Mouse (Mus musculus): ENCODE results near the gene Slc35a3. TPM values are rescaled to one million over a fixed set of nuclear protein-coding genes. Genes with fewer than 3 reads are reported as not detected.

Slc35a3 gene
- total and polyA plus RNA-seq, 3 experiments: 19.2 to 20.3 TPM; not detected in 1

GRCm38 (mm10) chr3:116737326-116737731 lies 24.7 kb upstream of the Slc35a3 start:
- Histone ChIP-seq H3K4me3 (ENCODE audit: control insufficient read depth in 1 of 2, insufficient read depth in 1 of 2, low read depth in 2 of 2, low read length in 2 of 2) (no peak overlapping the region), H3K9me3 (replicated peaks; ENCODE audit: insufficient read depth, low read length) (no peaks in the 10 kb centered on the region), H3K9ac (ENCODE audit: control insufficient read depth, low read depth, low read length, poor library complexity, severe bottlenecking) (no peak overlapping the region), H3K36me3 (ENCODE audit: control insufficient read depth in 1 of 2, insufficient read depth in 2 of 2, low read length in 2 of 2) (peaks cover 0 to 5% of the 10 kb centered on the region in 2 experiments; a peak in 2 of 4 replicates), H3K27ac (ENCODE audit: control insufficient read depth, low read depth, low read length) (no peak overlapping the region), H3K27me3 (ENCODE audit: control insufficient read depth in 1 of 2, insufficient read depth in 2 of 2, low read length in 2 of 2) (no peaks in the 10 kb centered on the region), H3K4me1 (ENCODE audit: control insufficient read depth in 1 of 2, insufficient read depth in 2 of 2, low read length in 2 of 2) (peaks cover 0 to 5% of the 10 kb centered on the region in 2 experiments; a peak in 2 of 4 replicates), H3K79me2 (ENCODE audit: control insufficient read depth, insufficient read depth, low read length, poor library complexity) (no peaks in the 10 kb centered on the region)
- 0 out of 2 replicates have a peak, but pooled peaks have one; percentile 13 for TF ChIP-seq SMC3 (IDR thresholded peaks at IDR 0.05; ENCODE audit: low read depth, low read length)
- TF ChIP-seq NRF1 (IDR thresholded peaks at IDR 0.05; ENCODE audit: insufficient read depth, low read depth, low read length, poor library complexity, severe bottlenecking): no peak
- no peak for TF ChIP-seq ETS1 (IDR thresholded peaks at IDR 0.05; ENCODE audit: low read depth, low read length)
- no peak for TF ChIP-seq ZKSCAN1 (IDR thresholded peaks at IDR 0.05; ENCODE audit: low read depth, low read length)
- TF ChIP-seq MAX (IDR thresholded peaks at IDR 0.05; ENCODE audit: low read length): no peak
- no peak for TF ChIP-seq UBTF (IDR thresholded peaks at IDR 0.05; ENCODE audit: borderline replicate concordance, insufficient read depth, low read depth, low read length)
- TF ChIP-seq CTCF (IDR thresholded peaks at IDR 0.05 in 2 of 3, conservative IDR thresholded peaks at IDR 0.05 in 1 of 3; ENCODE audit: control insufficient read depth in 1 of 3, insufficient read depth in 1 of 3, low read depth in 2 of 3, low read length in 3 of 3, poor library complexity in 1 of 3, severe bottlenecking in 1 of 3): peak in 1 of 3 experiments; percentile 17; a peak in 1 of 6 replicates
- TF ChIP-seq ZNF384 (IDR thresholded peaks at IDR 0.05; ENCODE audit: low read depth, low read length): no peak
- peak; percentile 12 for TF ChIP-seq RAD21 (IDR thresholded peaks at IDR 0.05; ENCODE audit: low read depth, low read length)
- no peak for TF ChIP-seq CHD1 (IDR thresholded peaks at IDR 0.05; ENCODE audit: low read depth, low read length)
- TF ChIP-seq ZMIZ1 (IDR thresholded peaks at IDR 0.05; ENCODE audit: low read depth, low read length): no peak
- TF ChIP-seq GATA1 (IDR thresholded peaks at IDR 0.05; ENCODE audit: low read depth, low read length): no peak
- no peak for DNase-seq (ENCODE audit: low read depth, low spot score)

GRCm38 (mm10) chr3:116729483-116730174 lies 17.0 kb upstream of the Slc35a3 start:
- no peak overlapping the region for H3K27ac ChIP-seq (ENCODE audit: control insufficient read depth, low read depth, low read length)
- DNase-seq (ENCODE audit: low read depth, low spot score): no peak
- H3K36me3 ChIP-seq (ENCODE audit: control insufficient read depth in 1 of 2, insufficient read depth in 2 of 2, low read length in 2 of 2): peaks cover 0 to 7% of the 10 kb centered on the region in 2 experiments; a peak in 2 of 4 replicates
- TF ChIP-seq EP300 (IDR thresholded peaks at IDR 0.05; ENCODE audit: low read depth in 1 of 2, low read length in 2 of 2): no peak
- TF ChIP-seq GABPA (IDR thresholded peaks at IDR 0.05; ENCODE audit: low read depth, low read length): no peak
- TF ChIP-seq CHD1 (IDR thresholded peaks at IDR 0.05; ENCODE audit: low read depth, low read length): no peak
- no peak for TF ChIP-seq NRF1 (IDR thresholded peaks at IDR 0.05; ENCODE audit: insufficient read depth, low read depth, low read length, poor library complexity, severe bottlenecking)
- TF ChIP-seq MYC (IDR thresholded peaks at IDR 0.05; ENCODE audit: low read depth, low read length): no peak
- TF ChIP-seq MXI1 (IDR thresholded peaks at IDR 0.05; ENCODE audit: low read depth, low read length): no peak
- TF ChIP-seq BHLHE40 (IDR thresholded peaks at IDR 0.05; ENCODE audit: borderline replicate concordance, low read depth, low read length): no peak
- TF ChIP-seq MYB (IDR thresholded peaks at IDR 0.05; ENCODE audit: low read depth, low read length): no peak
- no peak for TF ChIP-seq HCFC1 (IDR thresholded peaks at IDR 0.05; ENCODE audit: low read depth, low read length)
- no peak for TF ChIP-seq ELF1 (IDR thresholded peaks at IDR 0.05; ENCODE audit: low read depth, low read length)
- no peak for TF ChIP-seq MAFK (IDR thresholded peaks at IDR 0.05; ENCODE audit: borderline replicate concordance, low read depth, low read length)
- TF ChIP-seq ZMIZ1 (IDR thresholded peaks at IDR 0.05; ENCODE audit: low read depth, low read length): no peak
- TF ChIP-seq POLR2AphosphoS5 (IDR thresholded peaks at IDR 0.05; ENCODE audit: borderline replicate concordance, low read depth, low read length): no peak
- no peak for TF ChIP-seq RAD21 (IDR thresholded peaks at IDR 0.05; ENCODE audit: low read depth, low read length)
- no peak for TF ChIP-seq MAZ (IDR thresholded peaks at IDR 0.05; ENCODE audit: low read depth, low read length)
- H3K4me3 ChIP-seq (ENCODE audit: control insufficient read depth in 1 of 2, insufficient read depth in 1 of 2, low read depth in 2 of 2, low read length in 2 of 2): no peak overlapping the region
- H3K9me3 ChIP-seq (replicated peaks; ENCODE audit: insufficient read depth, low read length): no peaks in the 10 kb centered on the region
- no peaks in the 10 kb centered on the region for H3K27me3 ChIP-seq (ENCODE audit: control insufficient read depth in 1 of 2, insufficient read depth in 2 of 2, low read length in 2 of 2)
- H3K9ac ChIP-seq (ENCODE audit: control insufficient read depth, low read depth, low read length, poor library complexity, severe bottlenecking): no peak overlapping the region
- peaks cover 0 to 17% of the 10 kb centered on the region in 2 experiments; a peak in 3 of 4 replicates for H3K4me1 ChIP-seq (ENCODE audit: control insufficient read depth in 1 of 2, insufficient read depth in 2 of 2, low read length in 2 of 2)
- H3K79me2 ChIP-seq (ENCODE audit: control insufficient read depth, insufficient read depth, low read length, poor library complexity): no peaks in the 10 kb centered on the region
